Mouse (Mus musculus) embryo, embryonic 10.5 days (tissue): Measurements from ENCODE around the gene Pikfyve.
"Not testable (repeated sequence)": the region's sequence is repeated elsewhere in the genome, so short reads cannot be mapped to it uniquely, and the experiment has no call there.

ENCODE experiments used
- DNase-seq: peaks from one replicate; pipeline ENCODE4 v3.0.0-alpha.2; 2015; ENCODE audit warnings: low spot score

The Pikfyve gene

DNA sequence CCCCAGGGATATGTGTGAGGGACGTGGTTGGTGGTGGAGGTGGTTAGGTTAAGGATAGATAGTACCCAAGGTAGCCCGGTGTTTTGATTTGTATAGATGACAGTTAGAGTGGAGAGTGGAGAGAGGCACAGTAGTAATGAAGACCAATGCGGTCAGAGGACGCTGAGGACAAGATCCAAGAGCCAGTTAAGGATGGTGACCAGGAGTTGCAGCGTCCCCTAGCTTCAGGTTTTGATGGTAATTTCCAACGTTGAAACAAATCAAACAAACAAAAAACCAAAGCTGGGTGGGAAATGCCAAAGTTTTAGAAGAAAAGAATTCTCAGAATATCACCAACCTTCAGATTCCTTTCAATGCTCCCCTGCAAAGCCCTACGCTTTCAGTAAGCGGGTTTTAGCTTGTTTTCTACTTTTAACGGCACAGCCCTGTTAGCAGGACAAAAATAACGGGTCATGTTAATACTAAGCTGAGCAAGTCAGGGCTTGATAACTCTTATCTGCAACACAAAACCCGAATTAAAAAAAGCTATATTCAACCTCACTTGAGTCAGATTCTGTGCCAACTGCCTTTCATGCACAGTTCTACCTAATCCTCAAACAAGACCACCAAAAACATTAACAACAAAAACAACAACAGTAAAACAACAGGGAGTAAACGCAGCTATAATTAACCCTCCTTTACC is 818 bp upstream of the Pikfyve start:
- DNase-seq: peak; percentile 30

DNA sequence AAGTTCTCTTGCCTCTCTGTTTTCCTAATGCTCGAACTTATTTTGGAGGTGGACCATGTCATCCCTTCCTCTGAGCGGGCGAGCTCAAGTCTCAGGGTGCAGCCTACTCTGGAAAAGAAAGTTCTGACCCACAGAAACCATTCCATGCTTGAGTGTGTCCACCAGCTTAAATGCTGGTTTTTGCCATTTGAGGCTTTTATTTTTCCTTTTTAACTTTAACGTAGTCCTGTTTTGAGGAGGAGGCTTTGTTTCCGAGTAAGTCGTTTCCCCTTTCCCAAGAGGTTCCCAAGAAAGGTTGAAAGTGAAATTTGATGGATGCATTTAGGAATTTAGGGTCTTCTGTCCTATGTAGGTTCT is 569 bp downstream of the Pikfyve start:
- DNase-seq: peak; percentile 38

- no peak for DNase-seq
Observed at GRCm38 (mm10) chr1:65190172-65190571, 3.7 kb downstream of the Pikfyve start.

- DNase-seq: no peak
Observed at GRCm38 (mm10) chr1:65193226-65193625, 6.7 kb downstream of the Pikfyve start.

GRCm38 (mm10) chr1:65198425-65198824 is 11.9 kb downstream of the Pikfyve start:
- DNase-seq: no peak

DNA sequence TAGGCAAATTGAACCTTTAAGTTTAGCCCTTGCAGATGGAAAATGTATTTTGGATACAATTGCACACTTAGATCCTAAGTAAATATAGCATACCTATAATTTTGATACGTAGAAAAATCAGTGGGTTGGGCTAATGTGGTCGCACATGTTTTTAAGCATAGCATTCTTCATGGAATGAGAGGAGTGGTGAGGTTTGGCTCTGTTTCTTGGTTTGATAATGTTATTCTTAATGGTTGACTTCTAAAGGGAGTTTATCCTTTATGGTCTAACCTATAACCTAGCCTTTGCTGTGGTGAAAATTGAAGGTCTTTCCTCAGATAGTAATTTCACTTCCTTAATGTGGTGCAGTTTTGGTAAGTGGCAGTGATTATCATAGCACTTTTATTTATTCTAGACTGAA is 12.4 kb downstream of the Pikfyve start:
- DNase-seq: no peak

- DNase-seq: no peak
Observed at GRCm38 (mm10) chr1:65204299-65204698, 17.8 kb downstream of the Pikfyve start.

DNA sequence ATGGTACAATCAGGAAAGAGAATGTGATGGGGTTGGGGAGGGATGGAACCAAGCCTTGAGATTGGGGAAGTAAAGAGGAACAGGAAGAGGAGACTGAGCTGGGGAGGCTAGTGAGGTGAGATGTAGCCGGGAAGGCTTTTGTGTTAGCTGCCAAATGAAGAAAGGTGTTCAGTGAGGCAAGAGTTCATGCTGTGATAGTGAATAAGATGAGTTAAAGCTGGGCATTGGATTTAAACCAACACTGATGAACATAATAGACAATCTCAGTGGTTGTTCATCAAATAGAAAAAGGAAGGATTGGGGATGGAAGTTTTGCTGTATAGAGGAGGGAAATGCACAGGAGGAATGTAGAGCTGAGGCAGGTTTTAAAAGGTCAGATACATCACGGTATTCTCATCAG is 26.7 kb downstream of the Pikfyve start:
- no peak for DNase-seq

DNA sequence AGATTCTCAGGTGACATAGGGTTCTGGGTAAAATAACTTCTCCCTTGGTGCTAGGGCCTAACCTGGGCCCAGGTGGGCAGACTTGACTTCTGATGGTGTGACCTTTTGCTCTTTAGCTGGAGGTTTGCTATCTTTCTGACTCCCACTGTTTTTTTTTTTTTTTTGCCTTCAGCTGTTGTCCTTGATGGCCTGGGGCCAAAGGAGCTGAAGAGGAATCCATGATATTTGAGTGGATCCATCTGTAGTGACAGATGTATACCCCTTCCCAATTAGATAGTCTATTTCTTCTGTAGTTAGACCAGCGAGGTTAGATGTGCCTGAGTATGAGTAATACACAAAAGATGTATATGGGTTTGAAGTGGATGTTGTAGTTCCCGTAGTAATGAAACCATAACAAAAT is 31.1 kb downstream of the Pikfyve start:
- no peak for DNase-seq

DNA sequence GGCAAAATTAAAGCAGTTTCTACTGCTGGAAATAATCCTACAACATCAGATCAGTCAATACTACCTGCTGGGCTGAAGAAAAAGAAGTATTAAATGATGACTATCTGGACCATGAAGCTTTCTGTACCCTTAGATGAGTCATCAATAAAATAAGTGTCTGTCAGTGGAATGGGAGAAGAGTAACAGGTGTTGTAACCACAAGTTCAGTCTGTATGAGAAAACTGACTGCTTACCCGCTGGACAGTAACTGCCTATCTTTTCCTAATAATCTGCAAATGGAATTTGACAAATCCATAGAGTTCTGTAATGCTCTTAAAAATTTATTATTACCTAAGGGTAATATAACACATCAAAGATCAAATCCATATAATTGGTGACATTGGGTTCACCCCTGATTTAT is 31.5 kb downstream of the Pikfyve start:
- DNase-seq: no peak

DNA sequence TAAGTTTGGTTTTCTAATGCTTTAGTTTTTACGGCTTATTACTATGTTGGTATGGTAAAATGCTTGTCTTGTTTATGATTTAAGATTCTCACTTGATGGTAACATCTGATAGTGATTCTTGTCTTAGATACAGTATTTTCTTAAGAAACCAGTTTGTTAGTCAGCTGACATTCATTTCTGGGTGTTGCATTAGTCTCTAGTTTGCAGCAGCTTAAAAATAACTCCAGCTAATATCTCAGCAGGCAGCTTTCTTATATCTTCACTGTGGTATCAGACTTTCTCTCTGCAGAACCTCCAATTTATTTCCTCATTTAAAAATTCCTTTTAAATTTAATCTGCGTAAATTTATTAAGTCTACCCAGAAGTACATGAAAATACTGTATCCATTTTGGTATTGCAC is 37.2 kb downstream of the Pikfyve start:
- DNase-seq: no peak

DNA sequence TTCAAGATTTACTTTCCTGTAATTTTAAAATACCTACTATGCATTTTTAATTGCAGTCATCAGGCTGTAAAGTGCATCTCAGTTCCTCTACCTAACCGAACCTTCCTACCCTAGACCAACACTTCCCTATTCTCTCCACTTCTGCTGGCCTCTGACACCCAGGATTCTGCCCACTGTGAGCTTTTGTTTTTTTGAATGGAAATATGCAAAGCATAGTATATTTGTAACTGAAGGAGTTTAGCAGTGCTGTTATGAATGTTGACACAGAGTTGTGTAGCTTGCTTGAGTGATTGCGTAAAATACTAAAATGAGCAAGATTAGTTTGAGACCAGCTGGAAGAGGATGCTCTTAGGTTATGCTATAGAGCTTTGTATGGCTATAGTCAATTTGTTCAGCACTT is 41.2 kb downstream of the Pikfyve start:
- no peak for DNase-seq

DNA sequence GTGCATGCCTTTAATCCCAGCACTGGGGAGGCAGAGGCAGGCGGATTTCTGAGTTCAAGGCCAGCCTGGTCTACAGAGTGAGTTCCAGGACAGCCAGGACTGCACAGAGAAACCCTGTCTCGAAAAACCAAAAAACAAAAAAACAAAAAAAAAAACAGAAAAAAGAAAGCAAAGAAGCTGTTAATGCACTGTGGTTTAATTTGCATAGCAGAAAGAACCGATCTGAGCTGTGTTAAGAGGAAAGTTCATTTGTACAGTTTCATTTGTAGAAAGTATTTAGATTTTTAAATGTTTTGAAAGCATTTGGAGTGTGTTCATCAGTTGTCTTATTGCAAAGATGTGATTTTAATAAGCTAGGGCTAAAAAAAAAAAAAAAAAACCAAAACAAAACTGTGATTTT is 43.3 kb downstream of the Pikfyve start:
- not testable (repeated sequence) for DNase-seq

DNA sequence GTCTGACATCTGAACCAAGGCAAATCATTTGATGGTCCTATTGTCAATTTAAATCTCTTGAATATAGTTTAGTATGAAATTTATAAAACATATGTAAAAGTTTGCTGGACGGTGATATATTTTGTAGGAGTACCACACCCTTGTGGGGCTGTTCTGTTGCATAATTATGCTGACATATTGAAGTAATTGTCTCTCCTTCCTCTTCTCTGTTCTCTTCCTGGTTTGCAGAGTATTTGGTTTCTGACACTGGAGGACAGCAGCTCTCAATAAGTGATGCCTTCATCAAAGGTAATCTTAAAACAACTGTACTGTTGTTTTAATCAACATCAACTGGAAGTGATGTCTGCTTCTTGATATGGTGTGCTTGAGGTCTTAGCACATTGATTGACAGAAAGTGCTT is 44.1 kb downstream of the Pikfyve start:
- no peak for DNase-seq

DNA sequence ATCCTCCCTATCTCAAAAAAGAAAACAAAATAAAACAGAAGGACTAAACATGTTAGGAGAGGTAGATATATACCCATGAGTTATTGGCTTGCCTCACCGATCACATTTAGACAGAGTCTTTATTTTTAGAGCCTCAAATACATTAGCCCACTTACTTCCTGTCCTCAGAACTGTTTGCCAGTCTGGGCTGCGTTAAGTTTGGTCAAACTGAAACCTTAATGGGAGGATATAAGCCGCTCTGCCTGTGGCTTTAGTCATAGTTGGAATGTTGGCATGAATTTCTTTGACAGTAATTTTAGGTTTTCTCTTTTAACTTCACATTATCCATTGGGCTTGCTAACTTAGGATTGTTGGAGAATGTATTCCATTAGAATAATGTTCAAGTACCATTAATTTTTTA is 51.2 kb downstream of the Pikfyve start:
- DNase-seq: no peak

- no peak for DNase-seq
Observed at GRCm38 (mm10) chr1:65245637-65246036, 59.2 kb downstream of the Pikfyve start.

GRCm38 (mm10) chr1:65280461-65280860 is 94.0 kb downstream of the Pikfyve start:
- no peak for DNase-seq

DNA sequence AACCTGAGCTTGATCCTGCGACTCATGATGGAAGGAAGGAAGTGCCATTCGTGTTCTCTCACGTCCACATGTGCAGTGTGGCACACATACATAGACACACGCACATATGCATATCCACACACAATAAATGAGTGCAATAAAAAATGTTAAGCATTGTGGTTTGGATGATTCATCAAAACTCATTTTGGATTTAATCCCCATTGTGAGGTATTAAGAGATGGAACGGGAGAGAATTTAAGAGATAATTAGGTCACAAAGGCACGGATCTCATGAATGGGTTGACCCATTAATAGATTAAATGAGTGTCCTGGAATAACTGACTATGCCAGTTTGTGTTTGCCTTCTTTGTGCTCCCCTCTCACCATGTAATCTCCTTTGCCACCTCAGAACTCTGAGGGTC is 95.3 kb downstream of the Pikfyve start, which contains the start of gene Pth2r:
Gene Pth2r (plus strand): TSS at position 301 of the 400 bp plus-strand sequence.
- no peak for DNase-seq

DNA sequence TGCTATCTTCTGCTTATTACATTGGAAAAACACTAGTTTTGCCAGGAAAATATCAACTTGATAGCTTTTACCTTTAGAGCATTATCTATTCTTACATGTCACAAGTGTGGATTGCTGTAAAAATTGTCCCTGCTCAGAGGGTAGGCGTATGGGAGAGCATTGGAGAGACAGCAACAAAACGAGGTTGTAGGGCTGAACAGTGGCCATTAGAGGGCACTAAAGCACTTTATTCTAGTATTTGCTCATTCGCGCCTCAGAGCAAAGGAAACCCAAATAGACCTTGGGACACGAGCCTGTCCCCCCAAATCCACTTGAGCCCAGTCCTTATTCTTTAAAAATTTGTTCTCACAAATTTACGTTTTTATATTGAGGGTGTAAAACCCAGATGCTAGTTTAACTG is 96.3 kb downstream of the Pikfyve start:
- DNase-seq: peak; percentile 83

DNA sequence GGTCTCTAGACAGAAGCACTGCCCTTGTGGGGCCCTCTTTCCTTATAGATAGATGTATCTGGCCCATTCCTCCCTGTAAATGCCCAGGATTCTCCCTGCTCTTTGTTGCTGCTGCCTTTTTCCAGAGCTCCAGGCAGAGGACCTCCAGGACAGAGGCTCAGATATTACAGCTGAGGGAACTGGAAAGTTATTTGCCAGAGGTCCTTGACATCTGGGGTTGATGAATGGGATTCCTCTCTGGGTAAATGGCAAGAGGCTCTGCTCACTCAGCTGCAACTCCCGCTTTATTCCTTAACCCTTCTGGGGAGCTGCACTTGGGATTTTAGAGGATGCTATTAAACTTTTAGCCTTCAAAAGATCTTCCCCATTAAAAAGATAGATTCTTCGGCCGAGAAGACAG is 122.0 kb downstream of the Pikfyve start:
- DNase-seq: no peak

DNA sequence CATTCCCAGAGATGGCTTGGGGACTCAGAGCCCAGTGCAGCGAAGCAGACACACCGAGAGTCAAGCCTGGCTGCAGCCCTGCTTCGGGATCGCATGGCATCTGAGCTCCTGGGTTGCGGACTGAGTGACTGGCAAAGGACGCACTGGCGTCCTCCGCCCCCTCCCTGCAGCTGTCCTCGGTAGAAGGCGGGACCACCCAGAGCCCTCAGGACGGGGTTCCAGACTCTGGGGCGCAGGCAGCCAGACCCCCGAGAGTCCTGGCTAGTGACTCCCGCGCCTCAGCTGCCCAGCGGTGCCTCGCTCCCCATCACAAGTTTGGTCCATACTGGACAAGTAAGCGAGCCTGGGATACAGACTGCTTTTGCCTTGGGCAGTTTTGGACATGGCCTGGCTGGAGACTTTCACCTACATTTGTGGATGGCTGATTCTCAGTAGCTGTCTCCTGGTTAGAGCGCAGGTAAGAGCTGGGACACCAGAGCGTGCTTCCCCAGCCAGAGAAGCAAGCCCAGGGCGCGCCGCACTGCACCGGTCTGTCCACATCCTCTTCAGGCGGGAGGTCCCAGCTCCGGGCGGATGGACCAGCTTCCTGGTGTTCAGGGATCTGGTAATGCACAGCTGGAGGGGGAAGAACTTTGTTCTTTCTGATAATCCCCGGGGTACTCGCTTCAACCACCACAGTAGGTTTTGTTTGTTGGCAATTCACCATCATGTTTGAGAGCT is 124.9 kb downstream of the Pikfyve start:
- DNase-seq: peak; percentile 33

GRCm38 (mm10) chr1:65312118-65312517 is 125.6 kb downstream of the Pikfyve start:
- peak; percentile 87 for DNase-seq

DNA sequence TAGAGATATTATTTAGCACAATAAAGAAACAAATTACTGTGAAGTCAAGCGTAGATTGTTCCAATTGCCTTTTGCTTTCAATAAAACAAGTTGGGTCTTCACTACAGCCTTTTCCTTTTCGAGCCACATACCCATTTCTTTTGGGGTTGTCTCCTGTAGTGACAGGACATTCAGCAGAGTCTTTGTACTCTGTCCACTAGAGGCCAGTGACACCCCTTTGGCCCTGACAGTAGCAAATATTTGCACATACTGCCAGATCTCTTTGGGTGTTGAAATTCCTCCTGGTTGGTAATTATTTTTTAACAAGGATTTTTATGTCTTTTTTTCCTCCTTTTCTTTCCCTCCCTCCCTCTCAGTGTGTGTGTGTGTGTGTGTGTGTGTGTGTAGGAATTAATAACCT is 126.4 kb downstream of the Pikfyve start:
- peak; percentile 23 for DNase-seq
